Mouse (Mus musculus): Measurements from ENCODE around the gene Rab3b.

The Rab3b gene

GRCm38 (mm10) chr4:108959696-108960095, 80.8 kb downstream of the Rab3b start:
- no peak for DNase-seq

DNA sequence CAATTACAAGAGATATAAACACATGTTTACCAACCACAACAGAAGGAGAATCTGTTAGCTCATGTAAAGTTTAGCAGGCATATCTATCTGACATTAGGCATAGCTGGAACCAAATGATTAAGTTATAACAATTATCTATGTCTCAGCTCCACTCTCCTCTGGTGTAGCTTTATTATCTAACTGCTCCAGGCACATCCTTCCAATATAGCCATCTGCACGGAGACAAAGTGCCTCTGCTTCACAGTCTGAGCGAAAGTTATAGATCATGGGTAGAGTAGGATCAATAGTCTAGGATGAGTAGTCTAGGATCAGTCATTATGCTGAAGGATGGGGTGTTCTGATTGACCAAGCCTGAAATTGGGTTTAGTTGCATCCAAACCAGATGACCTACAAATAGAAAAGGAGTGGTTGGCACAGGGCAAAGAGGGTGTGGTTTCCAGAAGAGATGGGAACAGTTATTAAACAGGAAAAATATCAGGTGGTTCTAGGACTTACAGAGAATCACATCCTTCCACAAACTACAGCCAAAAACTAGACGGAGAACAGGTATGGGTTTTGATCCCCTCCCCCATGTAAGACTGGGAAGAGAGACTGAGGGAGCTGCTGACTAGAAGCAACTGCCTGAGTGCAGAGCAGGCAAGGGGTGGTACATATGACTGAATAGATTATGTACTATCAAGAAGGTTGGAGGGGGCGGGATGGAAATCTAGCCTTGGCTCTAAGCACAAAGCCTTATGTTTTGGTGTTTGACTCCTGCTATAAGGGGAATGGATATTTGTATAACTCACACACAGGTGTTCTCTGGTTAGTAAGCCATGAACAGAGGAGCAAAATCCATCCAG, 82.0 kb downstream of the Rab3b start:
- no peak for DNase-seq

- DNase-seq: no peak
These were observed 84.2 kb downstream of the Rab3b start for GRCm38 (mm10) chr4:108963017-108963416.

DNA sequence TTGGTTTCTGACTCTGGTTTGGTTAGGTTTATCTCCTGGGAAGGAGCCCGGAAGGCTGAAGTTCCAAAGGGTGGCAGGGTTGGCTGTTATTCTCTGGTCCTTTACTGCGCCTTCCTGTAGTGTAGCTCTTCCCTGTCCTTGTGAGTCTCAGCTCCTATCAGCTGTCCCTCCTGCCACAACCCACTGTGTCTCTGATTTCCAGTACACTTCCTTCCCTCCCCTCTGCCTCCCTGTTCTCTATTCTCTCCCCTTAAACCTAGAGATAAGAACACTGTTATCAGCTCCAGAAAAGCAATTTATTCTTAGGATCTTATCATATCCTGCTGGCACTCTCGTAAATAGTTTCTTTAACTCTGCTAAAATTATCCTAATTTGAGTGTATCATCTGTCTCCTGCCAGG, 90.7 kb downstream of the Rab3b start:
- DNase-seq: no peak

DNA sequence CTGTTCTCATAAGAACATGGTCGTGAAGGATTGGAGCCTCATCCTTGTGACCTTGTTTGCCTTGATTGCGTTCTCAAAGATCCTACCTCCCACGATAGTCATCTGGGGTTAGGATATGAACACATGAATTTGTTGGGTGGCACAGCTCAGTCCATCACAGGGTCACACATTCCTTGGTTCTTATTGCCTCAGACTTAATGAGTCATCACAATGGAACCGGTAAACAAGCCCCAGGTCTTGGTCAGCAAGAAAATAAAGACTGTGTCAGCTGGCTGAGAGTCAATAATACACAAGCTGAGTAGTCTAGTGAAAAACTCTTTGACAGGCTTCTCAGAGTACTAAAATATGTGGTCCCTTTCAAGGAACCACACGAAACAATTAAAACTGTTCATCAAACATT, 92.2 kb downstream of the Rab3b start:
- DNase-seq: no peak

GRCm38 (mm10) chr4:108976458-108977071, 97.7 kb downstream of the Rab3b start:
- DNase-seq: peak; percentile 43

DNA sequence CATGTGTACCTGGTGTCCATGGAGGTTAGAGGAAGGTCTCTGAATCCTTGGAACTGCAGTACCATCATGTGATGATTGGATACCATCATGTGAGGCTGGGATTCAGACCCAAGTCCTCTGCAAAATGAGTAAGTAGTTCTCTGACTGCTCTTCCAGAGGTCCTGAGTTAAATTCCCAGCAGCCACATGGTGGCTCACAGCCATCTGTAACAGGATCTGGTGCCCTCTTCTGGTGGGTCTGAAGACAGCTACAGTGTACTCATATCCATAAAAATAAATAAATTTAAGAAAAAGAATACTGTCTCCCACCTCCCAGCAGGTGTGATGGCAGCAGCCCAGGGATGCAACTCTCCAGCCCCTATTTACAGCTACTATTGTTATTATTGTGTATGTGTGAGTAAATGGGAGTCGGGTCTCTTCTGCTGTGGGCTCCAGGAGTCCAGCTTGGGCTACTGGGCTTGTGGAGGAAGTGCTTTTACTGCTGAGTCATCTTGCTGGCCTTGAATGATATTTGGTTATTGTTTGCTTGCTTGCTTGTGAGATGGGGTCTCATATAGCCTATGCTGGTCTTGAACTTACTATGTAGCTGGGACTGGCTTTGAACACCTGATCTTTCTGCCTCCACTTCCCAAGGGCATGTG, 108.1 kb downstream of the Rab3b start:
- no peak for DNase-seq

DNA sequence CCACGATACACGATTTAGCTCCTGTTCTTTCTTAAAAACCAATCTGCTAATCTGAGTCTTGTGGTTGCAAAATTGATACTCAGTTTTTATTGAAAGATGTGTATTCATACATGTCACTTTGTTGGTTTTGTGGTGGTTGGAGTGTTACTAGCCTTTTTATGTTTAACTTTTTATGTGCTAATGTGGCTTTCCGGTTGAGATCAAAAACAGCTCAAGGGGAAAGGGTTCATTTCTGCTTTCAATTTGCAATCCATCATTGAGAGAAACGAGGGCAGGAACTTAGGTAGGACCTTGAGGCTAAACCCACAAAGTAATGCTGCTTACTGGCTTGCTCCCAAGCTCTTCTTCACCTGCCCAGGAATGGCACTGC, 108.6 kb downstream of the Rab3b start:
- no peak for DNase-seq

DNA sequence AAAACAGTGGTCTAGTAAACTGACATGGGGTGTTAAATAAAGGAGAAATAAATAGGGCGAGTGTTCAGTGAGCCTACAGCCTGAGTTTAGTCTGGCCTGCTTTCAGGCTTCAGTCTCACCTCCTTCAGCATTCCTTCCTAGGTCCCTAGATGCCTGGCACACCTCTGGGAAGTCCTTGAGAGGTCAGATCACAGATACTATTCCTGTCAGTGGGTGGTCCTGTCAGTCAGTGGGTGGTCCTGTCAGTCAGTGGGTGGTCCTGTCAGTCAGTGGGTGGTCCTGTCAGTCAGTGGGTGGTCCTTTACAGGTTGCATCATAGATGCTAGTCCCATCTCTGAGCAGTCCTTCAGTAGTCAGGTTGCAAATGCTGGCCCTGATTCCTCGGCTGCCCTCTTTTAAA, 110.6 kb downstream of the Rab3b start:
- no peak for DNase-seq

- DNase-seq: no peak
These were observed 111.2 kb downstream of the Rab3b start for GRCm38 (mm10) chr4:108990032-108990431.

- DNase-seq: no peak
These were observed 111.7 kb downstream of the Rab3b start for GRCm38 (mm10) chr4:108990571-108990970.

- DNase-seq: no peak
These were observed 112.9 kb downstream of the Rab3b start for GRCm38 (mm10) chr4:108991811-108992210.
